Mouse (Mus musculus): Measurements from ENCODE around the gene Cox4i1. TPM values are rescaled to one million over a fixed set of nuclear protein-coding genes. Genes with fewer than 3 reads are reported as not detected.

The Cox4i1 gene
- polyA plus RNA-seq, 1 experiment from 2014 or later, result 921 TPM

Other genes starting within 250 kb of the Cox4i1 start
- gene Gins2, start 78.9 kb upstream of the Cox4i1 start, polyA plus RNA-seq (2016; fragmentation: Nextera tagmentation; extraction: Ambion mirVana), result 49.6 and 65.3 TPM in 2 replicates
- 6.9 and 7.2 TPM in 2 replicates for gene 1190005I06Rik, start 20.6 kb upstream of the Cox4i1 start, polyA plus RNA-seq (2016; fragmentation: Nextera tagmentation; extraction: Ambion mirVana)
- gene Gm27021, start 143 bp upstream of the Cox4i1 start, polyA plus RNA-seq (2016; fragmentation: Nextera tagmentation; extraction: Ambion mirVana), result 4.9 and 5.5 TPM in 2 replicates
- 181 and 194 TPM in 2 replicates for gene Emc8, start 351 bp downstream of the Cox4i1 start, polyA plus RNA-seq (2016; fragmentation: Nextera tagmentation; extraction: Ambion mirVana)
- gene Irf8, start 68.1 kb downstream of the Cox4i1 start, polyA plus RNA-seq (2016; fragmentation: Nextera tagmentation; extraction: Ambion mirVana), result 3.7 and 4.6 TPM in 2 replicates